Comparison of ENCODE assay signal across 8 mouse cellular contexts in the genomic region with DNA sequence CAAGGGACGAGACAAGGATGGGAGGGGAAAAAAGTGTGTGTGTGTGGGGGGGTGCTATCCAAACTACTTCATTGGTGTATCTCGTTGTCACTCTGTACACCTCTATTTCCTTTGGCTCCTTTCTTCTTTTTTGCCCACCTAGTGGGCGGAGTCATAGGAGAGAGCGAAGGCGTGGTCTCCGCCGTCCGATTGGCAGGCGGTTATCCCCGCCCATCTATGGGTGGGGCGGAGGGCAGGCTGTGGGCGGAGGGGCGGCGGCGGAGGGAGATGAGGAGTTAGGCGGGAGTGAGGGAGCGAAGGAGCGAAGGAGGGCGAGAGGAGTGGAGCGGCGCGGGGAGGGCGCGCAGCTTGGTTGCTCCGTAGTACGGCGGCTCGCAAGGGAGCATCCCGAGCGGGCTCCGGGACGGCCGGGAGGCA. TPM values are rescaled to one million over a fixed set of nuclear protein-coding genes. Genes with fewer than 3 reads are reported as not detected.
DNase-seq lines count a peak whose midpoint lies in the region; ATAC-seq lines count a peak whose summit lies in the region.

A gene (plus strand): TSS at position 216 of the 417 bp plus-strand sequence.

- H3K4me3 ChIP-seq in hindbrain, embryonic 12.5 days: peak within 1 kb of the TSS; percentile 96

- peak within 1 kb of the TSS; percentile 100 for H3K9ac ChIP-seq in hindbrain, embryonic 12.5 days

- H3K4me2 ChIP-seq in hindbrain, embryonic 12.5 days (replicated peaks): peak within 1 kb of the TSS; percentile 55

- H3K9me3 ChIP-seq in hindbrain, embryonic 12.5 days (replicated peaks): no peaks in the 10 kb centered on the region

- WGBS in hindbrain, embryonic 12.5 days: under 1% methylated on average over 28 of the region's 33 CpGs

- ATAC-seq in hindbrain, embryonic 12.5 days (ENCODE audit: low FRiP score): peak; percentile 96

- H3K36me3 ChIP-seq in hindbrain, embryonic 12.5 days: peaks cover 10% of the 10 kb centered on the region; the same call in 1 of the 2 replicates

- H3K27ac ChIP-seq in hindbrain, embryonic 12.5 days: peak within 1 kb of the TSS; percentile 97

- H3K27me3 ChIP-seq in hindbrain, embryonic 12.5 days: no peaks in the 10 kb centered on the region

- DNase-seq in Muller cell, postnatal 12 days (ENCODE audit: inconsistent ontology term): peak; percentile 99
- DNase-seq in cerebellum, postnatal 10 days: peak; percentile 99 to 100
- DNase-seq in frontal cortex, postnatal 10 days (ENCODE audit: low spot score in 2 of 2): peak; percentile 98
- peak; percentile 86 to 95 for DNase-seq in layer of hippocampus, postnatal 25 days (ENCODE audit: extremely low spot score in 1 of 2, low spot score in 1 of 2)
- DNase-seq in lung, postnatal 25 days (ENCODE audit: low spot score): peak; percentile 99
- peak; percentile 99 for DNase-seq in retina, embryonic 14.5 days (ENCODE audit: low spot score)
- DNase-seq in thymus, postnatal 4 days: peak; percentile 98

- H3K4me1 ChIP-seq in hindbrain, embryonic 12.5 days: peaks cover 30% of the 10 kb centered on the region

RNA-seq across cellular contexts. Expression of the gene that starts here (rescaled TPM):
- polyA plus RNA-seq in hindbrain, embryonic 12.5 days (2016; fragmentation: Nextera tagmentation; extraction: Ambion mirVana): 79.2 and 83.0 TPM in 2 replicates
- 100 to 1,000 TPM; 137 to 156 TPM for total RNA-seq in layer of hippocampus, postnatal 25 days (2021)

Comparison
In these comparisons a context has a peak if more than half of its experiments do, and no peak if none do; other contexts are left out.
1. Peak in every context shown above with its lines: DNase-seq, ATAC-seq, H3K4me3 ChIP-seq and H3K27ac ChIP-seq.